ENCODE assay signal across 17 mouse cellular contexts in the genomic region with DNA sequence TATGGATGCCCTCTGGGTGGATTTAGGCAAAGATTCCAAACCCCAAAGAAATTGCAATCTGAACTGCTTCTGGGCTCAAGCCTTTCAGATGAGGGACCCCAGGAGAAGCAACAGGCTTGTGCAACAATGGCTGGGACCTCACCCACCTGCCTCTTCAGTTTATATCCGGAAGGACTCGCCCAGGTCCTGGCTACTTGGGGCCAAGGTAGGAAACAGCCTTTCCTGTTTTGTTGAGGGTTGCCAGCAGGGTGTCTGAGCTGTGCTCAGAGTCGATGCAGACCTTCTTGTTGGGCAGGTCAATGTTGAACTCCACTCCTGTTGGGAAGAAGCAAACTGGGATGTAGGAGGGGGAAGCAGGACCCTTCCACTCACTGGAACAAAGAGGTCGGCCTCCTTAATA. TPM values are rescaled to one million over a fixed set of nuclear protein-coding genes. Genes with fewer than 3 reads are reported as not detected.
DNase-seq lines count a peak whose midpoint lies in the region; ATAC-seq and TF ChIP-seq lines count a peak whose summit lies in the region.
"Had no signal": no experiment of that assay in that cellular context is flagged by ENCODE, and none has a peak within 500 bp of the region (broad histone marks: within the 10 kb centered on the region; RNA-seq: fewer than 3 reads in every experiment).

No protein-coding gene starts in this region.

- TF ChIP-seq POLR2A in cortical plate, adult 2 months (IDR thresholded peaks at IDR 0.05; ENCODE audit: extremely low read depth, insufficient read depth, low read length) = no peak

- H3K9ac ChIP-seq in hindbrain, embryonic 12.5 days = no peak overlapping the region
- H3K9ac ChIP-seq: forebrain, embryonic 15.5 days; limb, embryonic 15.5 days had no signal

- H3K36me3 ChIP-seq in hindbrain, embryonic 10.5 days = peaks cover 69% of the 10 kb centered on the region
- H3K36me3 ChIP-seq in hindbrain, embryonic 12.5 days = peaks cover 29% of the 10 kb centered on the region

- no peaks in the 10 kb centered on the region for H3K9me3 ChIP-seq in hindbrain, embryonic 10.5 days
- H3K9me3 ChIP-seq in hindbrain, embryonic 12.5 days (replicated peaks) = no peaks in the 10 kb centered on the region
- H3K9me3 ChIP-seq: forebrain, embryonic 15.5 days; limb, embryonic 15.5 days; midbrain, embryonic 10.5 days had no signal

- 0 out of 2 replicates have a peak, but pooled peaks have one; percentile 9 for TF ChIP-seq CTCF in layer of hippocampus, adult 2 months (conservative IDR thresholded peaks at IDR 0.05)
- no peak for TF ChIP-seq CTCF in cortical plate, adult 2 months (IDR thresholded peaks at IDR 0.05; ENCODE audit: extremely low read depth, insufficient read depth, low read length)

- ATAC-seq in hindbrain, embryonic 12.5 days (ENCODE audit: low FRiP score) = no peak
- ATAC-seq: forebrain, embryonic 15.5 days had no signal

- H3K4me1 ChIP-seq in hindbrain, embryonic 10.5 days (replicated peaks) = no peaks in the 10 kb centered on the region
- no peaks in the 10 kb centered on the region for H3K4me1 ChIP-seq in hindbrain, embryonic 12.5 days
- H3K4me1 ChIP-seq in cortical plate, adult 2 months (ENCODE audit: control insufficient read depth, insufficient read depth, low read length) = no peaks in the 10 kb centered on the region
- H3K4me1 ChIP-seq: forebrain, embryonic 15.5 days had no signal

- DNase-seq in hindbrain, embryonic 10.5 days (ENCODE audit: low spot score) = no peak
- DNase-seq in layer of hippocampus, adult 2 months (ENCODE audit: low spot score in 2 of 2) = no peak
- no peak for DNase-seq in layer of hippocampus, adult 8-10 months (ENCODE audit: low spot score in 2 of 2)
- DNase-seq in ES-CJ7 (ENCODE audit: low read depth, low spot score) = peak; percentile 62
- no peak for DNase-seq in adrenal gland, postnatal 10 days
- DNase-seq: adrenal gland, adult 8-10 months; cerebellum, adult 11-12 months; cerebellum, postnatal 25 days; heart, adult 18-20 months; right cerebral cortex, postnatal 4 days; thymus, adult 18-20 months had no signal

- 83% methylated on average over 4 of the region's 4 CpGs for WGBS in hindbrain, embryonic 10.5 days
- 72% methylated on average over 4 of the region's 4 CpGs for whole genome bisulfite sequencing in hindbrain, embryonic 12.5 days

- H3K4me3 ChIP-seq in hindbrain, embryonic 10.5 days = no peak overlapping the region
- no peak overlapping the region for H3K4me3 ChIP-seq in hindbrain, embryonic 12.5 days
- H3K4me3 ChIP-seq in layer of hippocampus, adult 2 months = no peak overlapping the region
- no peak overlapping the region for H3K4me3 ChIP-seq in cortical plate, adult 2 months (ENCODE audit: insufficient read depth, low read length)
- H3K4me3 ChIP-seq: forebrain, embryonic 15.5 days; limb, embryonic 15.5 days; midbrain, embryonic 10.5 days; myocyte had no signal

- H3K27me3 ChIP-seq in hindbrain, embryonic 10.5 days (ENCODE audit: insufficient read depth, poor library complexity, severe bottlenecking) = no peaks in the 10 kb centered on the region
- no peaks in the 10 kb centered on the region for H3K27me3 ChIP-seq in hindbrain, embryonic 12.5 days
- H3K27me3 ChIP-seq: forebrain, embryonic 15.5 days; limb, embryonic 15.5 days had no signal

- peak overlapping the region; percentile 45 for H3K27ac ChIP-seq in hindbrain, embryonic 10.5 days
- H3K27ac ChIP-seq in hindbrain, embryonic 12.5 days = no peak overlapping the region
- H3K27ac ChIP-seq in layer of hippocampus, adult 2 months = peak overlapping the region; percentile 64; the same call in 1 of the 2 replicates
- H3K27ac ChIP-seq in cortical plate, adult 2 months (ENCODE audit: insufficient read depth, low read length) = peak overlapping the region; percentile 82; the same call in 1 of the 2 replicates
- H3K27ac ChIP-seq: forebrain, embryonic 15.5 days; limb, embryonic 15.5 days; midbrain, embryonic 10.5 days had no signal

- H3K4me2 ChIP-seq in hindbrain, embryonic 12.5 days (replicated peaks) = no peak overlapping the region
- H3K4me2 ChIP-seq: forebrain, embryonic 15.5 days; limb, embryonic 15.5 days had no signal

RNA-seq across cellular contexts. Expression of a gene that starts 10.7 kb away (rescaled TPM):
- polyA plus RNA-seq in hindbrain, embryonic 10.5 days (2016; fragmentation: Nextera tagmentation; extraction: Ambion mirVana) = 269 and 322 TPM in 2 replicates
- polyA plus RNA-seq in hindbrain, embryonic 12.5 days (2016; fragmentation: Nextera tagmentation; extraction: Ambion mirVana) = 236 and 284 TPM in 2 replicates
- total RNA-seq in layer of hippocampus, adult 2 months (2021) = 10 to 100 TPM; 88.4 to 92.4 TPM
- 100 to 1,000 TPM in 2 of 4 experiments, 10 to 100 TPM in 2; 82.1 to 124 (median 98.0) TPM for total RNA-seq in layer of hippocampus, adult 8-10 months (2022)
- 194 and 219 TPM in 2 replicates for polyA plus RNA-seq in cortical plate, adult 2 months (2012; rRNA removed)
- 100 to 1,000 TPM; 271 to 292 TPM for total RNA-seq in adrenal gland, postnatal 10 days (2021)

RNA-seq across cellular contexts. Expression of a gene that starts 19.2 kb away (rescaled TPM):
- polyA plus RNA-seq in hindbrain, embryonic 10.5 days (2016; fragmentation: Nextera tagmentation; extraction: Ambion mirVana) = 221 and 269 TPM in 2 replicates
- polyA plus RNA-seq in hindbrain, embryonic 12.5 days (2016; fragmentation: Nextera tagmentation; extraction: Ambion mirVana) = 184 and 189 TPM in 2 replicates
- 10 to 100 TPM; 36.4 TPM for total RNA-seq in layer of hippocampus, adult 2 months (2021)
- total RNA-seq in layer of hippocampus, adult 8-10 months (2022) = 10 to 100 TPM; 36.2 to 37.6 (median 37.0) TPM
- polyA plus RNA-seq in cortical plate, adult 2 months (2012; rRNA removed) = 23.5 and 23.7 TPM in 2 replicates
- total RNA-seq in adrenal gland, postnatal 10 days (2021) = 10 to 100 TPM; 55.5 to 60.0 TPM

RNA-seq across cellular contexts. Expression of a gene that starts 27.3 kb away (rescaled TPM):
- polyA plus RNA-seq in hindbrain, embryonic 10.5 days (2016; fragmentation: Nextera tagmentation; extraction: Ambion mirVana) = 400 and 454 TPM in 2 replicates
- polyA plus RNA-seq in hindbrain, embryonic 12.5 days (2016; fragmentation: Nextera tagmentation; extraction: Ambion mirVana) = 743 and 783 TPM in 2 replicates
- total RNA-seq in layer of hippocampus, adult 2 months (2021) = 100 to 1,000 TPM; 274 to 288 TPM
- total RNA-seq in layer of hippocampus, adult 8-10 months (2022) = 100 to 1,000 TPM; 259 to 443 (median 324) TPM
- 351 and 357 TPM in 2 replicates for polyA plus RNA-seq in cortical plate, adult 2 months (2012; rRNA removed)
- total RNA-seq in adrenal gland, postnatal 10 days (2021) = 1,000 to 10,000 TPM; 2,122 to 2,491 TPM

Comparison
In these comparisons a context has a peak if more than half of its experiments do, and no peak if none do; other contexts are left out.
1. RNA of a gene that starts 27.3 kb away (total RNA-seq): 2,122 to 2,491 TPM in adrenal gland, postnatal 10 days; 259 to 443 TPM in layer of hippocampus, adult 8-10 months and 274 to 288 TPM in layer of hippocampus, adult 2 months; every median in the first group is over 4 times any median in the second.